ENCODE assay signal across 24 mouse cellular contexts in genomic region chr10:25089705-25090386, GRCm38 (mm10).
"Had no signal": no experiment of that assay in that cellular context is flagged by ENCODE, and none has a peak within 500 bp of the region (broad histone marks: within the 10 kb centered on the region; RNA-seq: fewer than 3 reads in every experiment).

No protein-coding gene starts in this region.

- H3K4me1 ChIP-seq: heart, embryonic 15.5 days; hindbrain, embryonic 13.5 days; hindbrain, embryonic 15.5 days; kidney, embryonic 15.5 days; limb, embryonic 13.5 days; limb, embryonic 15.5 days had no signal

- H3K4me2 ChIP-seq: heart, embryonic 11.5 days; heart, embryonic 13.5 days; heart, embryonic 15.5 days; hindbrain, embryonic 13.5 days; hindbrain, embryonic 15.5 days; kidney, embryonic 15.5 days; limb, embryonic 13.5 days; limb, embryonic 15.5 days; liver, embryonic 12.5 days had no signal

- H3K9ac ChIP-seq: heart, embryonic 13.5 days; heart, embryonic 15.5 days; hindbrain, embryonic 13.5 days; hindbrain, embryonic 15.5 days; kidney, embryonic 15.5 days; limb, embryonic 13.5 days; limb, embryonic 15.5 days; liver, embryonic 12.5 days; liver, embryonic 14.5 days had no signal

- H3K27me3 ChIP-seq: heart, embryonic 13.5 days; heart, embryonic 15.5 days; hindbrain, embryonic 13.5 days; hindbrain, embryonic 15.5 days; kidney, embryonic 15.5 days; limb, embryonic 13.5 days; limb, embryonic 15.5 days; liver, embryonic 12.5 days had no signal

- ATAC-seq: forebrain, embryonic 16.5 days; liver, embryonic 12.5 days had no signal

- H3K27ac ChIP-seq: heart, adult 2 months; heart, embryonic 13.5 days; heart, embryonic 15.5 days; hindbrain, embryonic 13.5 days; hindbrain, embryonic 15.5 days; hindbrain, postnatal 0 days; kidney, embryonic 15.5 days; kidney, postnatal 0 days; left cerebral cortex, adult 2 months; limb, embryonic 13.5 days; limb, embryonic 15.5 days; liver, embryonic 12.5 days; liver, embryonic 14.5 days had no signal

- H3K36me3 ChIP-seq: heart, embryonic 13.5 days; heart, embryonic 15.5 days; hindbrain, embryonic 13.5 days; hindbrain, embryonic 15.5 days; kidney, embryonic 15.5 days; limb, embryonic 13.5 days; limb, embryonic 15.5 days; liver, embryonic 12.5 days had no signal

- H3K9me3 ChIP-seq: heart, embryonic 13.5 days; heart, embryonic 15.5 days; hindbrain, embryonic 13.5 days; hindbrain, embryonic 15.5 days; kidney, embryonic 15.5 days; limb, embryonic 13.5 days; limb, embryonic 15.5 days; liver, embryonic 12.5 days had no signal

- DNase-seq: gastrocnemius, postnatal 14 days; gastrocnemius, postnatal 36 days; heart, adult 11 months; heart, adult 2 months; heart, postnatal 14 days; heart, postnatal 36 days; kidney, adult 11 months; kidney, adult 2 months; kidney, adult 9 months; kidney, postnatal 25 days had no signal

- H3K4me3 ChIP-seq: heart, adult 2 months; heart, embryonic 13.5 days; heart, embryonic 15.5 days; hindbrain, embryonic 13.5 days; hindbrain, embryonic 15.5 days; kidney, embryonic 15.5 days; left cerebral cortex, adult 2 months; limb, embryonic 13.5 days; limb, embryonic 15.5 days; liver, embryonic 12.5 days had no signal
